Mouse (Mus musculus) limb, embryonic 11.5 days (tissue): Measurements from ENCODE around the gene Rxylt1. TPM values are rescaled to one million over a fixed set of nuclear protein-coding genes. Genes with fewer than 3 reads are reported as not detected.

Experiments
- ATAC-seq: fragments of 200-750 bp; cut with Nextera tagmentation; 2 replicates; pipeline ENCODE4 v1.8.0; 2017; ENCODE audit warnings: low read depth; ENCODE audit not compliant: insufficient number of reproducible peaks, low FRiP score, low TSS enrichment
- DNase-seq: peaks from one replicate; pipeline ENCODE4 v3.0.0-alpha.2; 2015; ENCODE audit warnings: low spot score
- H3K27ac ChIP-seq: fragments of 300-500 bp; sonication (generic); replicated peaks from 2 replicates; pipeline ENCODE4 v1.5.1; 2014; ENCODE audit warnings: low read depth, mild to moderate bottlenecking, low read length
- H3K27me3 ChIP-seq: fragments of 300-500 bp; sonication (generic); 2 replicates; pipeline ENCODE4 v1.6.1; 2014; ENCODE audit warnings: mild to moderate bottlenecking, low read length, mixed read lengths; ENCODE audit not compliant: control insufficient read depth, insufficient read depth
- H3K36me3 ChIP-seq: fragments of 300-500 bp; sonication (generic); 2 replicates; pipeline ENCODE4 v1.6.1; 2014; ENCODE audit warnings: mild to moderate bottlenecking, low read length, moderate library complexity, mixed read lengths; ENCODE audit not compliant: control insufficient read depth, insufficient read depth
- H3K4me1 ChIP-seq: fragments of 300-500 bp; sonication (generic); 2 replicates; pipeline ENCODE4 v1.6.1; 2014; ENCODE audit warnings: low read length, mixed read lengths; ENCODE audit not compliant: control insufficient read depth, insufficient read depth
- H3K4me2 ChIP-seq: fragments of 300-500 bp; sonication (generic); 2 replicates; pipeline ENCODE4 v1.6.1; 2014; ENCODE audit warnings: low read depth, mild to moderate bottlenecking, moderate library complexity; ENCODE audit not compliant: severe bottlenecking
- H3K4me3 ChIP-seq: fragments of 300-500 bp; sonication (generic); 2 replicates; pipeline ENCODE4 v1.5.1; 2014; ENCODE audit warnings: low read depth, low read length
- H3K9ac ChIP-seq: fragments of 300-500 bp; sonication (generic); 2 replicates; pipeline ENCODE4 v1.6.1; 2014; ENCODE audit warnings: mild to moderate bottlenecking, low read length
- H3K9me3 ChIP-seq: fragments of 300-500 bp; sonication (generic); 2 replicates; pipeline ENCODE4 v1.6.1; 2016; ENCODE audit warnings: low read length; ENCODE audit not compliant: control insufficient read depth
- WGBS: fragments of 180-500 bp; shearing (Covaris S2); extraction: QIAGEN DNeasy Blood & Tissue Kit; methylation state at CpG from one replicate; pipeline ENCODE4 v1.1.7; 2014; 5-methylcytosine and 5-hydroxymethylcytosine counted together
- polyA plus RNA-seq: library from polyadenylated mRNA; unstranded; fragments of >200 nt; fragmentation: Nextera tagmentation; extraction: Ambion mirVana; gene quantifications from 2 replicates; pipeline ENCODE4 v1.2.1, GENCODE M21; 2014

Gene Rxylt1
- polyA plus RNA-seq: 45.4 and 48.1 TPM in 2 replicates

DNA sequence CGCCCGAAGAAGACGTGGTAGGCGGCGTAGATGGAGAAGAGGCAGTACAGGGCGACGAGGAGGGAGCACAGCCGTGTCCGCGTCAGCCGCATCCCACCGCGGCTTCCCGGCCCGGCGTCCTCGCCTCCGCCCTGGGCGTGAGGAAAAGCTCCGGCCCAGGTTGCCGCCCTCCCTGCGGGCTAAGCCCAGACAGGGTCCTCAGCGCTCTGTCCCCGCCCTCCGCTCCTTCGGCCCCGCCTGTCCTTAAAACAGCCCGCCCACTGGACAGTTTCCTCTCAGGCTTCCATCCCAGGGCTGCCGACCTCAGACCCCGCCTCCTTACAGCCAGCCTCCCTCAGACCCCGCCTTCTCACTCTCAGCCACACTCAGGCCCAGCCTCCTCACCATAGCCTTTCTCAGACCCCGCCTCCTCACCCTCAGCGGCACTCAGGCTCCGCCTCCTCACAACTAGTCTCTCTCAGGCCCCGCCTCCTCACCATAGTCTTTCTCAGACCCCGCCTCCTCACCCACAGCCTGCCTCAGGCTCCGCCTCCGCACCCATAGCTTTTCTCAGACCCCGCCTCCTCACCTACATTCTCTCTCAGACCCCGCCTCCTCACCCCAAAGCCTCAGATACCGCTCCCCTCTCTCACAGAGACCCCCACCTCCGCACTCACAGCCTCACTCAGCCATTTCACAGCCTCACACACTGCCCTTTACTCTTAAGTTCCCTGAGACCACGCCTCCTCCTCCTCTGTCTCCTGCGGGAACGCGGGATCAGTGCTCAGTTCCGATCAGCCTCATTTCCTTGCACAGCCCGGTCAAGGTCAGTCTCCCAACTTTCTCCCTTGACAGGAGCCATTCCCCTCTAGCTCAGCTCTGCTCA lies at the start of gene Rxylt1:
Rxylt1 (minus strand) TSS at position 392 of the 865 bp plus-strand sequence.
- under 1% methylated on average over 38 of the region's 48 CpGs for WGBS
- H3K4me1 ChIP-seq: peaks cover 3% of the 10 kb centered on the region; the same call in 1 of the 2 replicates
- no peaks in the 10 kb centered on the region for H3K27me3 ChIP-seq
- H3K9me3 ChIP-seq: no peaks in the 10 kb centered on the region
- peak within 1 kb of the TSS; percentile 87 for H3K27ac ChIP-seq
- H3K36me3 ChIP-seq: no peaks in the 10 kb centered on the region
- peak within 1 kb of the TSS; percentile 88 for H3K9ac ChIP-seq
- DNase-seq (peak; percentile 95), ATAC-seq (peak; percentile 97)
- H3K4me3 ChIP-seq: peak within 1 kb of the TSS; percentile 73
- H3K4me2 ChIP-seq: peak within 1 kb of the TSS; percentile 81

DNA sequence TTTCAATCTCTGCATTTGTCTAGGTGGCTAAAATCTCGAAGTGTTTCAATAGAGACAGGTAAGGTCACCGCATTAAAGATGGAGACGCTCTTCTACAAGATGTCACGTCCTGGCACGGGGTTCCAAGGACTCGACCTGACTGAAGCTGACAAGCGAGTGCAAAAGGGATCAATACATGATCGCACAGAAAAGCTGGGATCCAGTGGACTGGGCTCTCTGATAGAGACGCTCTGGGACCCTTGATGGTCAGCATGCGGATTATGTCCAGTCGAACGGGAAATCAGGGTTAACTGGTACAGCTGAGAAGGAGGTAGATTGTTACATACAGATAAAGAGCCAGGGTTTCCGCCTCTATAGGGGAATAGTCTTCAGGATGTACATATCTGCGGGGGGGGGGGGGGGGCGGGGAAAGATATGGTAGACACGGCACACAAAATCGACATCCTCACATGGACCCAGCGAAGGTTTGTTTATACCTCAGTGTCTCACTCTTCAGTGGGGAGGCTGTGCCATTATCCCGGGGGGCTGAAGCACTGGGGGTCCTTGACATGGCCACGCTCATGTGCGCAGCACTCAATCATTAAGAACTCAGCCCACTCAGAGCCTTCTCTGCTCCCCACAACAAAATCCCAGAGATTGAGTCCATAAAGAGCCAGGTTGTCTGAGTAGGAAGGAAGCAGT lies 24.3 kb upstream of the Rxylt1 start:
- WGBS: 92% methylated on average over 20 of the region's 21 CpGs

DNA sequence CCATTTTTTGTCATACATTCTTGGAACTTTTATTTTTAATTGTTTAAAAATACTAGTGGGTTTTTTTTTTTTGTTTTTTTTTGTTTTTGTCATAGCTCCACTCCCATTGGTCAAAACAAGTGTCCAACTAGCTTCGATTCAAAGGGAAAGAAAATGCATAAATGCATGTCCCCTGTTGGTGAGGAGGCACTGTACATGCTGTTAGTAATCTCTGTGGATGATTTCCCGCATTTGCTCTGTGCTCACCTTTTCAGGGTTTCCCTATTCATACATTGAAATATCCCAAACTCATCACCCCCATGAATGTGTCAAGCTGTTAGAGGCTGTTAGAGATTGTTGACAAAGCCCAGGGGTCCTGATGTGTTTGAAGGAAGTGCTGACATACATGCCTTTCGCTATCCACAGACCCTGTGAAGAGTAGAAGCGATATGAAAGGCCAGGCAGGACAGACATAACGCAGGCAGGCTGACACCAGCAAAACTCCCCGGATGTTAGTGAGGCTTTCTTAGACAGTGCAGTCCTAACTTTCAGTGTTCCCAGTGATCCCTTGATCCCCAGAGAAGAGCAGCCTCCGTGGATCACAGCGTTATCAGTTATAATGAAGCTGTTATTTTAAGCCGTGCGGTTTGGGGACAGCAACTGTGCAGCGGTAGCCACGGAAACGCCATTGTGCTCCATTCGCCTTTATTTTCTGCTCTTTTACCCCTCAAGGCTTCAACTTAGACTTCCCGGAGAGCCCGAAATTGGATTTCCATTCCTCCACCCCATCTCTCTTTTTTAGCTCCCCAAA lies 23.5 kb upstream of the Rxylt1 start:
- Histone ChIP-seq H3K27ac (no peak overlapping the region), H3K27me3 (no peaks in the 10 kb centered on the region), H3K4me3 (no peak overlapping the region), H3K9me3 (no peaks in the 10 kb centered on the region), H3K9ac (no peak overlapping the region), H3K4me1 (no peaks in the 10 kb centered on the region), H3K4me2 (no peak overlapping the region), H3K36me3 (no peaks in the 10 kb centered on the region)
- DNase-seq (no peak), ATAC-seq (no peak)
- 87% methylated on average over 16 of the region's 16 CpGs for WGBS

More for the DNA sequence above, 24.3 kb upstream of the Rxylt1 start:
- Histone ChIP-seq H3K27ac (no peak overlapping the region), H3K4me2 (no peak overlapping the region), H3K27me3 (no peaks in the 10 kb centered on the region), H3K4me1 (no peaks in the 10 kb centered on the region), H3K4me3 (no peak overlapping the region), H3K9me3 (no peaks in the 10 kb centered on the region), H3K9ac (no peak overlapping the region), H3K36me3 (no peaks in the 10 kb centered on the region)
- DNase-seq: no peak
- no peak for ATAC-seq

DNA sequence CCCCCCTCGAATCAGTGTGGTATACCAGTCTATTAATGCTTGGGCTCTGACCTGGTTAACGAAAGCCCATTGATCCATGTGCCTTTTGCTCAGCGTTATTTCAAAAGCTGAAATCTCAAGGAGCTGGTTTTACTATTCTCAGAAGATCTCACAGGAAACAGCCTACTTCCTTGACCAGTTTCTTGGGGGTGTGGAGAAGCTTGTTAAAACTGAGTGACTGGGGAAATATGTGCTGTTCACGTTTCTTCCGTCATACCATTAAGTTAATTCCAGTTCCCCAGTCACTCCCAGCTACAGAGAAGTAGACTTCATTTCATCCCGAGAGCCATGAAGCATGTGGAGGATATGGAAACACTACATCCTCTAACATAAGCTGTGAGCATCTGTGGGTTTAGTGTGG lies 22.3 kb upstream of the Rxylt1 start:
- no peaks in the 10 kb centered on the region for H3K27me3 ChIP-seq
- no peak overlapping the region for H3K27ac ChIP-seq
- ATAC-seq (no peak), DNase-seq (no peak)
- no peak overlapping the region for H3K4me2 ChIP-seq
- no peak overlapping the region for H3K9ac ChIP-seq
- 53% methylated on average over 6 of the region's 6 CpGs for WGBS
- H3K36me3 ChIP-seq: no peaks in the 10 kb centered on the region
- no peaks in the 10 kb centered on the region for H3K4me1 ChIP-seq
- no peaks in the 10 kb centered on the region for H3K9me3 ChIP-seq
- H3K4me3 ChIP-seq: no peak overlapping the region

DNA sequence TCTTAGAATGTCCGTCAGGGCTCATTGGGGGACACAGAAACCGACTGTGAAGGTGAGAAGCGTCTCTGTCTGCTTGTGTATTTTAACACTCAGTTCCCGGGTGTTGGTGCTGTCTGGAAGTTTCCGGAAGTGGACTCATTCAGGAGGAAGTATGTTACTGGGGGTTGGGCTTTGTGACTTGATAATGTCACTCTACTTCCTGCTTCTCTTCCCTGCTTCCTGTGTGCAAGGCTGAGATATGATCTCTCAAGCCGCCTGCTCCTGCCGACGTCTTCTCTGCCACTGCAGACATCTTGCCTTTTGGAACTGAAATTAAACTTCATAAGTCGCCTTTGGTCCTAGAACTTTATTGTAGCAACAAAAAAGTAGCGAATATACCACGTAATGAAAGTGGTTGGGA lies 19.5 kb upstream of the Rxylt1 start:
- H3K27me3 ChIP-seq: no peaks in the 10 kb centered on the region
- 87% methylated on average over 11 of the region's 11 CpGs for WGBS
- no peaks in the 10 kb centered on the region for H3K36me3 ChIP-seq
- H3K4me3 ChIP-seq: no peak overlapping the region
- no peaks in the 10 kb centered on the region for H3K9me3 ChIP-seq
- no peak overlapping the region for H3K27ac ChIP-seq
- no peak for ATAC-seq
- no peak for DNase-seq
- no peak overlapping the region for H3K9ac ChIP-seq
- H3K4me1 ChIP-seq: no peaks in the 10 kb centered on the region
- no peak overlapping the region for H3K4me2 ChIP-seq

DNA sequence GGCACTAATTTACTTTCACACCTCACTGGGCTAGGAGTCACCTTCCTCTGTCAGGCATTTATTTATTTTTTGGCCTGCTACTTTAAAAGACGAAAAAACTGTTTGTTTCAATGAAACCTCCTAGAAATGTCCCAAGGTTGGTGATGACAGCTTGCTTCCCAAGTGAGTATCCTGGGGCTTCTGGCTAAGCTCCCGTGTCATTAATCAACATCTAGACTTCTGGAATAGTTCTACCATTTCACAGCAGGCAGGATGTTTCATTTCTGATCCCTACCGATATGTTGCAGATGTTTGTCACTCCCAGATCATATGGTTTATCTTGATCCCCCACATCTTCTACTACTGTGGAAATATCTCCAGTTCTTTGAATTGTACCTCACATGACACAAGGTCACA lies 9.5 kb upstream of the Rxylt1 start:
- DNase-seq: no peak
- WGBS: 73% methylated on average over 3 of the region's 3 CpGs
- no peaks in the 10 kb centered on the region for H3K9me3 ChIP-seq
- H3K4me1 ChIP-seq: no peaks in the 10 kb centered on the region
- ATAC-seq: no peak
- H3K27ac ChIP-seq: no peak overlapping the region
- H3K9ac ChIP-seq: no peak overlapping the region
- H3K4me3 ChIP-seq: no peak overlapping the region
- no peak overlapping the region for H3K4me2 ChIP-seq
- H3K27me3 ChIP-seq: no peaks in the 10 kb centered on the region
- no peaks in the 10 kb centered on the region for H3K36me3 ChIP-seq

DNA sequence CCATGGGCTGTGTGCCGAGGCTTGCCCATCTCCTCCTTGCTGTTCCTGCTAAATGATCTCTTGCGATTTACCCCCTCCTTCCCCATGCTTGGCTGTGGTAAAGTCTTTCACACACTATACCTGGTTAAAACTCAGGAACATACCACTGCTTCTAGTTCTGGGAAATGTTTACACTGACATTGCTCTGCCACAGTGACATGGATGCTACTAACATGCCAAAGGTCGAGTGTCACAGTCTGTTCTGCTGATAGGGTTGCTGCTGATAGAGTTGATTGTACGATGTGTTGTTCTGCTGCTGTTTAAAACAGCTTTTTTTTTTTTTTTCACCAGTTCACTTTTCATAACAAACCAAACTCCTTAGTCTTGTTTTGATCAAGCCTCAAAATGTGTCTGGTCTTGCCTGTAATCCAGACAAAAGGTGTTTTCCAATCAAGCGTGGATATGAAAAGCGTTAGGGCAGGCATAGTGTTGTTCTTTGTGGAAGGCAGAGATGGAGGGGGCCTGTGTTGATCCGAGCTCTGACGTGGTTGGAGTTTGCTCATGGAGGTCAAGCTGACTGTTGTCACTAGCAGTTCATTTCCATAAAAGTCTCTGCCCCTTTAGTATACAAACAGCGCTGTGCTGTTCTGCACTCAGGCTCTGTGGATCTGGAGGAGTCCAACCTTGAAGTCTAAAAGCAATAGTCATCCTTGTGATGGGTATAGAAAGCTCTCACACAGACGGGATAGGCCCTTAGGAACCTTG lies 8.9 kb upstream of the Rxylt1 start:
- Histone ChIP-seq H3K4me3 (no peak overlapping the region), H3K4me1 (no peaks in the 10 kb centered on the region), H3K27ac (no peak overlapping the region), H3K27me3 (no peaks in the 10 kb centered on the region), H3K36me3 (no peaks in the 10 kb centered on the region), H3K9ac (no peak overlapping the region), H3K9me3 (no peaks in the 10 kb centered on the region), H3K4me2 (no peak overlapping the region)
- 73% methylated on average over 10 of the region's 10 CpGs for WGBS
- DNase-seq (no peak), ATAC-seq (no peak)

DNA sequence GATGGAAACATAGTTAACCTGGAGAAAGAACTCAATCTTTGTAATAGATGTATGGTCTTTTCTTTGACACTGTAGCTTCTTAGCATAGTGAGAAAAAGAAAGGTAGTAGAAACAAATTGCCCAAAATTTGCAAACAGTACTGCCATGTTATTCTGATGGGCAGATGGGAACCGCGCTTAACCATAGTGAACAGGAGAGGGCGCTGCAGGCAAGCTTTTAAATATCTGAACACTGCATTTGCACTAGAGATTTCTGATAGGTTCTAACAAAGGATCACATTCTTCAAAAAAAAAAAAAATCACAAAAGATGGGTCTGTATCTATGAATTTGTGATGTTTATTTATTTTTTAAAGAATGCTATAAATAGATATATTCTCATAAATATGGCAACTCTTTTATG lies 8.2 kb upstream of the Rxylt1 start:
- 2% methylated on average over 3 of the region's 3 CpGs for WGBS
- Histone ChIP-seq H3K36me3 (no peaks in the 10 kb centered on the region), H3K27me3 (no peaks in the 10 kb centered on the region), H3K9ac (no peak overlapping the region), H3K9me3 (no peaks in the 10 kb centered on the region), H3K4me1 (no peaks in the 10 kb centered on the region), H3K27ac (no peak overlapping the region), H3K4me3 (no peak overlapping the region), H3K4me2 (no peak overlapping the region)
- DNase-seq (peak; percentile 69), ATAC-seq (no peak)
